Mouse (Mus musculus): ENCODE data around the gene Vmn1r101.
"Not testable (repeated sequence)": the region's sequence is repeated elsewhere in the genome, so short reads cannot be mapped to it uniquely, and the experiment has no call there.

The Vmn1r101 gene

GRCm38 (mm10) chr7:20442493-20442892 is at the start of gene Vmn1r101:
Vmn1r101 (minus strand) TSS chr7:20442593.
- not testable (repeated sequence) for DNase-seq (ENCODE audit: low read depth, low spot score)

- DNase-seq (ENCODE audit: low read depth, low spot score) = not testable (repeated sequence)
These were observed 32.4 kb upstream of the Vmn1r101 start, which contains the start of gene Gm10670 for GRCm38 (mm10) chr7:20474825-20475224. Gm10670 (minus strand) TSS chr7:20474925.

GRCm38 (mm10) chr7:20417642-20418041 is 24.8 kb downstream of the Vmn1r101 start, which contains the start of gene Vmn1r100:
Vmn1r100 (plus strand) TSS chr7:20417942.
- not testable (repeated sequence) for DNase-seq (ENCODE audit: low read depth, low spot score)
